Mouse (Mus musculus) heart, embryonic 10.5 days (tissue): ENCODE data around the gene Syp. TPM values are rescaled to one million over a fixed set of nuclear protein-coding genes. Genes with fewer than 3 reads are reported as not detected.

Source experiments
- DNase-seq: peaks from one replicate; pipeline ENCODE4 v3.0.0-alpha.2; 2017; ENCODE audit warnings: low spot score
- H3K27ac ChIP-seq: fragments of 300-500 bp; sonication (generic); 2 replicates; pipeline ENCODE4 v1.5.1; 2016; ENCODE audit warnings: mild to moderate bottlenecking
- H3K27me3 ChIP-seq: fragments of 300-500 bp; sonication (generic); 2 replicates; pipeline ENCODE4 v1.6.1; 2016; ENCODE audit warnings: mild to moderate bottlenecking; ENCODE audit not compliant: poor library complexity, insufficient read depth, severe bottlenecking
- H3K36me3 ChIP-seq: fragments of 300-500 bp; sonication (generic); 2 replicates; pipeline ENCODE4 v1.6.1; 2016; ENCODE audit warnings: mild to moderate bottlenecking, moderate library complexity
- H3K4me1 ChIP-seq: fragments of 300-500 bp; sonication (generic); 2 replicates; pipeline ENCODE4 v1.6.1; 2016; ENCODE audit warnings: mild to moderate bottlenecking
- H3K4me3 ChIP-seq: fragments of 300-500 bp; sonication (generic); 2 replicates; pipeline ENCODE4 v1.5.1; 2016; ENCODE audit warnings: mild to moderate bottlenecking, moderate library complexity
- H3K9me3 ChIP-seq: fragments of 300-500 bp; sonication (generic); 2 replicates; pipeline ENCODE4 v1.6.1; 2016; ENCODE audit warnings: mild to moderate bottlenecking, moderate library complexity
- WGBS: fragments of 180-500 bp; shearing (Covaris S2); methylation state at CpG from one replicate; pipeline ENCODE4 v1.1.7; 2016; 5-methylcytosine and 5-hydroxymethylcytosine counted together
- polyA plus RNA-seq: library from polyadenylated mRNA; unstranded; fragments of >200 nt; fragmentation: Nextera tagmentation; extraction: Ambion mirVana; gene quantifications from 2 replicates; pipeline ENCODE4 v1.2.1, GENCODE M21; 2016

Gene Syp
- polyA plus RNA-seq, 1 experiment from 2014 or later: 1.1 TPM

GRCm38 (mm10) chrX:7670921-7671623 is 32.8 kb downstream of the Syp start, which contains the start of gene Plp2:
TSS of gene Plp2 (minus strand) at chrX:7671390.
- DNase-seq: no peak
- WGBS: 14% methylated on average over 36 of the region's 36 CpGs
- Histone ChIP-seq H3K4me3 (peak within 1 kb of the TSS; percentile 68), H3K4me1 (peaks cover 9% of the 10 kb centered on the region; the same call in 1 of the 2 replicates), H3K36me3 (peaks cover 21% of the 10 kb centered on the region), H3K27ac (peak within 1 kb of the TSS; percentile 85), H3K9me3 (no peaks in the 10 kb centered on the region), H3K27me3 (no peaks in the 10 kb centered on the region)

GRCm38 (mm10) chrX:7672739-7673138 is 34.5 kb downstream of the Syp start:
- 34% methylated on average over 6 of the region's 6 CpGs for WGBS
- Histone ChIP-seq H3K27me3 (no peaks in the 10 kb centered on the region), H3K4me3 (no peak overlapping the region), H3K4me1 (peaks cover 9% of the 10 kb centered on the region; the same call in 1 of the 2 replicates), H3K9me3 (no peaks in the 10 kb centered on the region), H3K36me3 (peaks cover 7% of the 10 kb centered on the region; the same call in 1 of the 2 replicates), H3K27ac (no peak overlapping the region)
- DNase-seq: no peak

GRCm38 (mm10) chrX:7673578-7674281 is 35.5 kb downstream of the Syp start:
- Histone ChIP-seq H3K27ac (peak overlapping the region; percentile 80; the same call in 1 of the 2 replicates), H3K36me3 (peaks cover 5% of the 10 kb centered on the region; the same call in 1 of the 2 replicates), H3K4me1 (peaks cover 9% of the 10 kb centered on the region; the same call in 1 of the 2 replicates), H3K9me3 (no peaks in the 10 kb centered on the region), H3K27me3 (no peaks in the 10 kb centered on the region), H3K4me3 (peak overlapping the region; percentile 50)
- DNase-seq: no peak
- 23% methylated on average over 12 of the region's 12 CpGs for WGBS

GRCm38 (mm10) chrX:7674284-7675000 is 36.2 kb downstream of the Syp start:
- peaks cover 9% of the 10 kb centered on the region; the same call in 1 of the 2 replicates for H3K4me1 ChIP-seq
- H3K27me3 ChIP-seq: no peaks in the 10 kb centered on the region
- H3K36me3 ChIP-seq: no peaks in the 10 kb centered on the region
- peak overlapping the region; percentile 50 for H3K4me3 ChIP-seq
- no peak for DNase-seq
- H3K9me3 ChIP-seq: no peaks in the 10 kb centered on the region
- WGBS: 24% methylated on average over 28 of the region's 28 CpGs
- peak overlapping the region; percentile 80 for H3K27ac ChIP-seq

GRCm38 (mm10) chrX:7675001-7675380 is 36.7 kb downstream of the Syp start:
- DNase-seq: no peak
- Histone ChIP-seq H3K27me3 (no peaks in the 10 kb centered on the region), H3K9me3 (no peaks in the 10 kb centered on the region), H3K36me3 (no peaks in the 10 kb centered on the region), H3K4me1 (peaks cover 9% of the 10 kb centered on the region; the same call in 1 of the 2 replicates), H3K27ac (peak overlapping the region; percentile 80), H3K4me3 (peak overlapping the region; percentile 50)
- WGBS: 29% methylated on average over 10 of the region's 10 CpGs

- Histone ChIP-seq H3K36me3 (no peaks in the 10 kb centered on the region), H3K4me3 (no peak overlapping the region), H3K4me1 (0 out of 2 replicates have a peak, but pooled peaks cover 3% of the 10 kb centered on the region), H3K27me3 (no peaks in the 10 kb centered on the region), H3K9me3 (no peaks in the 10 kb centered on the region), H3K27ac (no peak overlapping the region)
- no peak for DNase-seq
- 59% methylated on average over 3 of the region's 3 CpGs for WGBS
These were observed 40.7 kb downstream of the Syp start for GRCm38 (mm10) chrX:7678986-7679385.

GRCm38 (mm10) chrX:7679405-7680056 is 41.3 kb downstream of the Syp start:
- DNase-seq: peak; percentile 93
- Histone ChIP-seq H3K4me1 (no peaks in the 10 kb centered on the region), H3K36me3 (no peaks in the 10 kb centered on the region), H3K4me3 (peak overlapping the region; percentile 47), H3K27ac (no peak overlapping the region), H3K27me3 (no peaks in the 10 kb centered on the region), H3K9me3 (no peaks in the 10 kb centered on the region)
- 15% methylated on average over 27 of the region's 27 CpGs for WGBS

- Histone ChIP-seq H3K4me1 (no peaks in the 10 kb centered on the region), H3K36me3 (no peaks in the 10 kb centered on the region), H3K4me3 (peak overlapping the region; percentile 47), H3K27me3 (no peaks in the 10 kb centered on the region), H3K9me3 (no peaks in the 10 kb centered on the region), H3K27ac (no peak overlapping the region)
- DNase-seq: no peak
- 20% methylated on average over 12 of the region's 12 CpGs for WGBS
These were observed 41.8 kb downstream of the Syp start for GRCm38 (mm10) chrX:7680057-7680412.

GRCm38 (mm10) chrX:7680864-7681263 is 42.6 kb downstream of the Syp start, which contains the start of gene Magix:
TSS of gene Magix (minus strand) at chrX:7681251.
- Histone ChIP-seq H3K36me3 (no peaks in the 10 kb centered on the region), H3K4me1 (no peaks in the 10 kb centered on the region), H3K27me3 (no peaks in the 10 kb centered on the region), H3K27ac (no peak within 1 kb of the TSS), H3K4me3 (peak within 1 kb of the TSS; percentile 47), H3K9me3 (no peaks in the 10 kb centered on the region)
- WGBS: 58% methylated on average over 14 of the region's 14 CpGs
- no peak for DNase-seq

GRCm38 (mm10) chrX:7688321-7688720 is 50.0 kb downstream of the Syp start:
- Histone ChIP-seq H3K4me1 (no peaks in the 10 kb centered on the region), H3K4me3 (no peak overlapping the region), H3K27me3 (no peaks in the 10 kb centered on the region), H3K27ac (no peak overlapping the region), H3K36me3 (no peaks in the 10 kb centered on the region), H3K9me3 (no peaks in the 10 kb centered on the region)
- no peak for DNase-seq
- 91% methylated on average over 2 of the region's 2 CpGs for WGBS

GRCm38 (mm10) chrX:7690486-7690885 is 52.2 kb downstream of the Syp start:
- no peak overlapping the region for H3K27ac ChIP-seq
- H3K36me3 ChIP-seq: no peaks in the 10 kb centered on the region
- no peaks in the 10 kb centered on the region for H3K27me3 ChIP-seq
- no peak overlapping the region for H3K4me3 ChIP-seq
- H3K4me1 ChIP-seq: no peaks in the 10 kb centered on the region
- no peaks in the 10 kb centered on the region for H3K9me3 ChIP-seq
- 53% methylated on average over 3 of the region's 3 CpGs for WGBS
- no peak for DNase-seq

- Histone ChIP-seq H3K27me3 (no peaks in the 10 kb centered on the region), H3K4me3 (no peak overlapping the region), H3K27ac (no peak overlapping the region), H3K9me3 (no peaks in the 10 kb centered on the region), H3K36me3 (no peaks in the 10 kb centered on the region), H3K4me1 (no peaks in the 10 kb centered on the region)
- 35% methylated on average over 4 of the region's 4 CpGs for WGBS
- no peak for DNase-seq
These were observed 54.6 kb downstream of the Syp start for GRCm38 (mm10) chrX:7692862-7693261.
